Mouse (Mus musculus) B cell, adult 2 months (primary cell): ENCODE measurements around the gene Ddb1.

Source experiments
- DNase-seq, 2 experiments: peaks; one replicate each; pipeline ENCODE4 v3.0.0; 2022

Ddb1 gene

DNA sequence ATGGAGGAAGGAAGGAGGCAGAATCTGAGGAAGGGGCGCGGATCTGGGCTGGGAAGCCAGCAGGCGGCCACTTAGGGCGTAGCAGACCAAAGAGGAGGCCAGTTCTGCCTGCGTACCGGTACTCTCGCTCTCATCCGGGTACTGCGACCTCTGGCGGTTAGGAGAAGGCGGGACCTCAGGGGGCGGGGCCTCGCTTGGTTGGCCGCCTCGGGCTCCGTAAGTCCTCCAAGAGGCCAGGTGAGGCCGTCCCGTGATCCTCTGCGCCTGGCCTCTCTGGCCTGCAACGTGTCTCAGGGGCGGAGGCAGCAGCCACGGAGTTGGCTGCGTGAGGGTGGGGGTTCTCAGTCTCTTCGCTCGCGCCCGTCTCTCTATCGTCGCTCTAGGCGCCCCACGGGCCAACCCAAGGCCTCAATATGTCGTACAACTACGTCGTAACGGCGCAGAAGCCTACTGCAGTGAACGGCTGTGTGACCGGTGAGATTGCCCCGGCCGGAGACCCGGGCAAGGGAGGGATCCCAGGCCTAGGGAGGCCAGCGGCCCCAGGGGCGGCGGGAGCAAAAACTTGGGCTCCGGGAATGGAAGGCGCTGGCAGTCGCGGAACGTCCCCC lies at the start of gene Ddb1, which contains the start of gene Tkfc:
Gene Ddb1, plus strand, starts transcription at position 35 of the 608 bp plus-strand sequence.
Gene Tkfc, minus strand, starts transcription at position 362 of the 608 bp plus-strand sequence.
- DNase-seq: peak; percentile 99

DNA sequence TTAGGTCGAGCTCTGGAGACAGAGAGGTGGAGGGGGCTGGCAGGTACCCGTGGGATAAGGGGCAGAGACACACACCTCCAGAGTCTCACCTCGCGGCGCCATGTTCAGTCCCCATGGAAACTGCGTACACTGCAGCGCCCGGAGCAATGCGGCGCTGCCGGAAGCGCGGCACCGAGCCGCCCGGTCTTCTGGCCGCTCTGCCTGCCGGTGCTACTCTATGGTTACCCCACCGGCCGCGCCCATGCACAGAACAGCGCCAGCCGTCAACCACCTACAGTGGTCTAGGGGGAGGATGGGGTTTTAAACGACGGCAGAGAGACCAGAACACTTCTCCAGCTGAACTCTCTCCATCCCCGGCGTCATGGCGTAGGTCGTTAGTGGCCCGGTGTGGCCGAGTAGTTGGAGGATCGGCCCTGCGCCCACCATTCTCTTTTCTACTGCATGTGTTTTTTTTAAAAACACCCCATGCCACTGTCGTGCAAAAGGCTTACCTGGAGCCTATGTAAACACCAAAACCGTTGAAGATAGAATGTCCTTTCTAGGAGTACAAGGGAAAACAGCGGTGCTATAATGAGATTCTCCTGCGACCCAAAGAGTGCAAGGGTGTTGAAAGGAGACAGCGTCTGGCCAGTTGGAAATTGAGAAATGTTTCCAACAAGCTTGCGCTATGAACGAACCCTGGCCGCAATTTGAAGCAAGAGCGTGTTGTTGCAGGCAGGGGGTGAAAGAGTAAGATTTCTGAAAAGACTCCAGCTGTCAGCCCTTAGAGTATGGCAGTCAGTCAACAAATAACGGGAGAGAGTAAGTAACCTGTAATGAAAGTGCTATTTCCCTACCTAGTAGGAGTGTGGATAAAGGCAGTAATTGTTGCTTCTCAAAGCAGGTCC lies 49.3 kb upstream of the Ddb1 start, which contains the start of gene Tmem216:
Gene Tmem216, minus strand, starts transcription at position 615 of the 887 bp plus-strand sequence.
- DNase-seq: peak; percentile 85 to 86

GRCm38 (mm10) chr19:10557001-10557400 lies 48.1 kb upstream of the Ddb1 start:
- no peak for DNase-seq

- DNase-seq: no peak
Measured at GRCm38 (mm10) chr19:10557430-10557829, 47.7 kb upstream of the Ddb1 start.

GRCm38 (mm10) chr19:10557837-10558375 lies 47.2 kb upstream of the Ddb1 start:
- peak; percentile 19 to 27 for DNase-seq

- no peak for DNase-seq
Measured at GRCm38 (mm10) chr19:10560108-10560507, 45.0 kb upstream of the Ddb1 start.

- no peak for DNase-seq
Measured at GRCm38 (mm10) chr19:10561558-10562314, 43.4 kb upstream of the Ddb1 start.

GRCm38 (mm10) chr19:10562351-10562750 lies 42.8 kb upstream of the Ddb1 start:
- DNase-seq: no peak

- no peak for DNase-seq
Measured at GRCm38 (mm10) chr19:10564278-10564677, 40.8 kb upstream of the Ddb1 start.

DNA sequence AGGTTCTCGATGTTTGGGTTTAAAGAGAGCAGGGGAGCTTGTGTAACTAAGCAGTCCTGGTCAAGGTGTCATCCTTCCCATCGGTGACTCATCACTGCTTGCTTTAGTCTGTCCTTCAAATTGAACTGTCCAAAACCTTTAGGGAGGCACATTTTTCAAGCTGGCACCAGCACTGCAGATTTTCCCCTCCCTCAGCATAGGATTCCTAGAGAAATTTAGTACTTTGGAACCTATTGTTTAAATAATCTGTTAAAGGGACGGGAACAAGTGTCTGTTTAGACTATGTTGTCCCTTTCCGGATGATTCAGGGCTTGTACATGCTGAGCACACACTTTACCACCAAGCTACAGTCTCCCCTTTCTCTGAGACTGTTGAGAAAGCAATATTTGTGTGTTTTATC lies 39.9 kb upstream of the Ddb1 start:
- no peak for DNase-seq

DNA sequence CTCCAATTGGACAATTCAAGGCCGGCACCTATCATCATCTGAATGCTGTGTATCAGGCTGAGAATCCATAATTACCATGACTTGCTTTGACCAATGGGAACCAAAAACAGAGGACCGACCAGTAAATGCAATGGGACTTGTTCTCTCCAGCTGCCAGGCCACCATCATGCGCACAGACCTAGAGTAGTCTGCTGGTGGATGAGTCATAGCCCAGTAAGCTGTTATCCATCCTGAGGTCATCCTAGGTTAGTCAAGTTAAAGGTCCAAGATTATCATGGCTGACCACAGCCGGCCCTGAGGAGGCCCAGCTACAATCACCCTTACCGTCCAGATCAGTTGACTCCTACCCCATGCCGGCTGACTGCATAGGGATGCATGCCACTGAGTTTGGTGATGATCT lies 35.5 kb upstream of the Ddb1 start:
- no peak for DNase-seq

- DNase-seq: peak; percentile 92 to 93
Measured at GRCm38 (mm10) chr19:10576690-10577561, 28.2 kb upstream of the Ddb1 start, which contains the start of the genes Cyb561a3 and Tmem138. TSS of gene Cyb561a3 (plus strand) at chr19:10577172. TSS of gene Tmem138 (minus strand) at chr19:10577362.

DNA sequence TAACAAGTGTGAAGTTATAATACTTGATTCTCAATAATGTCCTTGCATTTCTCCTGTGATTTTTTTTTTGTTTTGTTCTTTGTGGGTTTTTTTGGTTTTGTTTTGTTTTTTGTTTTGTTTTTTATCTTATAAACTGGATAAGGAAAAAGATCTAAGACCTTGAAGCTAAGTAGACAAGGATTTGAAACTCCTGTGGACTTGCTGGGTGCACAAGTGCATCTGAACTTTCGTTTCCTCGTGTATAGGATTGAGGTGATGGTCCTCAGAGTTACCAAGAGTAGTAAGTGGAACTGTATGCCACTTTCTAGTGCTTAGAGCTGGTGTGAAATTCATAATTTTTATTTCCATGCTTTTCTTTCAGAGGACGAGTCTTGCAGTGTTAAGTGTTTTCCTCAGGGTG lies 25.0 kb upstream of the Ddb1 start:
- no peak for DNase-seq

DNA sequence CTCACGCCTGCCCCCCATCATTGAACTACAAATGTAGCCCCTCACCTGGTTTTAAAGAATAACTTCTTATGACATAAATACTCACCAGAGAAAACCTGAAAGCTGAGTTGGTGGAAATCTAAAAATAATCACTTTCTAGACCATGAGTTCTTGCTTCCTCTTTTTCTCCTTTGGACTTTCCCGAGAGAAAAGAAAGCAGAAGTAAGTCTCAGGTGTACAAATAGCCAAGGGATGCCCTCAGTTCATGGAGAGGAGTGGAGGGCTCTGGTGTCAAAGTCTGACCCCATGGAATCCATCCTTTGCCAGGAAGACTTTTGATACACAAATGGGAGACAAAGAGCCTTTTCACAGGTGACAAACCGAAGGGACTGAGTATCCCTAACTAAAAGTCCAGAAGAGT lies 24.4 kb upstream of the Ddb1 start:
- peak; percentile 60 to 65 for DNase-seq

- DNase-seq: peak; percentile 55 to 63
Measured at GRCm38 (mm10) chr19:10581984-10582383, 23.1 kb upstream of the Ddb1 start.

DNA sequence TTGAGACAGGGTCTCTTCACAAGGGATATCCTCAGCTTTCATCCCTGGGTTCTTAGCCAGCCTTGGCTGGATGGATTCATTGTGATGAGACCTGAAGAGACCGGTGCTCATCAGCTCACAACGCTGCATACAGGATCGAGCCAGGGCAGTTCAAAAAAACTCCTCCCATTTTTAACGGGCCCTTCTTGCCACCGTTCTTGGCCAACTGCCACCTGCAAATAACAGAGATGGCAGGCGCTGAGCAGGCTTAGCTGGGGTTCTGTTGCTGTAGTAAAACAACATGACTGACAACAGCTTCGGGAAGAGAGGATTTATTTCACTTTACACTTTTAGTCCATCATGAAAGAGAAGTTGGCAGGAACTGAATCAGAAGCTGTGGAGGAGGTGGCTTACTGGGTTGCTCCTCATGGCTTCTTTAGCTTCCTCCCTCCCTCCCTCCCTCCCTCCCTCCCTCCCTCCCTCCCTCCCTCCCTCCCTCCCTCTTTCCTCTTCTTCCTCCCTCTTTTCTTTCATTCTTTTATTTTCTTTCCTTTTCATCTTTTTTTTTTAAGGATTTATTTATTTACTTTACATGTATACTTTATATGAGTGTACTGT lies 21.5 kb upstream of the Ddb1 start:
- DNase-seq: no peak

DNA sequence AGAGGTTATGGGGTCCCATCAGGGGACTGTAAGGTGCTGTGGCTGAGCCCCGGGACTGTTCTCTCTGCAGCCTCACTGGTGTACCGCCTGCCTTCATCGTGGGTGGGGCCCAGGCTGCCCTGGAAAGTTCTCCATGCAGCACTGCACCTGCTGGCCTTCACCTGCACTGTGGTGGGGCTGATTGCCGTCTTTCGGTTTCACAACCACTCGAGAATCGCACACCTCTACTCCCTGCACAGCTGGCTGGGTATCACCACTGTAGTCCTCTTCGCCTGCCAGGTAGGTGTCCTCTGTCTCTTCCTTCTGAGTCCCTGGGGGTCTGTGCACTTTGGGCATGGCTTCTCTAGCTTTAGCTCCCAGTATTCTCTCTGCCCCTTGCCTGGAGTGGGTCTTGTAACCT lies 20.0 kb upstream of the Ddb1 start:
- DNase-seq: peak; percentile 68 to 74

GRCm38 (mm10) chr19:10587231-10587630 lies 17.9 kb upstream of the Ddb1 start:
- DNase-seq: no peak

- DNase-seq: no peak
Measured at GRCm38 (mm10) chr19:10589127-10589857, 15.8 kb upstream of the Ddb1 start.

- DNase-seq: no peak
Measured at GRCm38 (mm10) chr19:10590301-10590700, 14.8 kb upstream of the Ddb1 start.
